Mouse (Mus musculus) monocyte, adult 5-6 weeks (primary cell): Measurements from ENCODE around the gene Xpo4. TPM values are rescaled to one million over a fixed set of nuclear protein-coding genes. Genes with fewer than 3 reads are reported as not detected.
A peak's percentile ranks its signal among the peaks of the same experiment; 100 is the strongest.
"Not testable (repeated sequence)": the region's sequence is repeated elsewhere in the genome, so short reads cannot be mapped to it uniquely, and the experiment has no call there.

Experiments used
- ATAC-seq: fragments of 153-309, 156-312 bp; replicated peaks from 2 replicates; pipeline ENCODE4 v1.8.0; 2017; ENCODE audit warnings: mild to moderate bottlenecking; ENCODE audit not compliant: low TSS enrichment, insufficient number of reproducible peaks, severe bottlenecking, poor library complexity, low FRiP score
- total RNA-seq: library from RNA; stranded (forward); fragments of 200-1000, 200-491, 200-594 nt; gene quantifications from 3 replicates; pipeline ENCODE4 v1.2.3, GENCODE M21; 2017

Xpo4 gene
- total RNA-seq, result 31.5 to 36.8 TPM (median 34.4 TPM) in 3 replicates

- ATAC-seq, result peak; percentile 83
Measured at GRCm38 (mm10) chr14:57664822-57665627, at the start of gene Xpo4. Xpo4 (minus strand) TSS chr14:57665430.

DNA sequence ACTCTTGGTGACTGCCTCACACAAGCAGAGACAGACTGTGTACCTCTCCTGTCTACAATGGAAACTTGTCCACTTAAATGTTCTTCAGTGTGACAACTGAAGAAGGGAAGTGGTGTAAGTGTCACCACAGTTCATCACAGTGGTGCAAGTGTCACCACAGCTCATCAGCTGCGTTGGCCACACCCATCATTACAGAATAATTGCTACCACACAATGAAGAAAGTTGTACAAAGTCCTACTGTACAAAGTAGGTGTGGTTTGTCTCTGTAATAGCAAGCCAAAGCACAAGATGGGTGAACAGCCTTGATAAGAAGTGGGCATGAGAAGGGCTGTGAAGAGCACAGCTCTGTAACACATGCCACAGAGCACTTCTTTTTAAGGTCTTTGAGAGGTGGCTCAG lies 47.7 kb upstream of the Xpo4 start:
- ATAC-seq, result peak; percentile 97

GRCm38 (mm10) chr14:57711059-57711458 lies 45.8 kb upstream of the Xpo4 start:
- no peak for ATAC-seq

DNA sequence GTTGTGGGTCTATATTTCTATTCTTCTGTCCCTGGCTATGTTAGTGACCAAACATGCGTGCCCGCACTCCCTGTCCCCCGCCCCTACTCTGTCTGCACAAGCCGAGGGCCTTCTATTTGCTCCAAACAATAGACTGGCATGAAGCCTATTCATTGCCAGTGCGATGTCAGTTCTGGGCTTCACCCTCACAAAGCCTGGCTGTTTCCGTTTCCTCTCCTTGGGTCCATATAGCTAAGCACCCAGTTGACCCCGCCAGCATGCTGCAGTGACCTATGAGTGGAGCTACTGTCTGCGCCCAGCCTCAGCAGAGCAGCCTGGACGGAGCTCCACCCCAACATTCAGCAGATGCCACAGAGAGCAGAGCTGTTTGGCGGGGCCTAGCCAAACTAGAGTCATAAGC lies 43.9 kb upstream of the Xpo4 start:
- ATAC-seq, result no peak

DNA sequence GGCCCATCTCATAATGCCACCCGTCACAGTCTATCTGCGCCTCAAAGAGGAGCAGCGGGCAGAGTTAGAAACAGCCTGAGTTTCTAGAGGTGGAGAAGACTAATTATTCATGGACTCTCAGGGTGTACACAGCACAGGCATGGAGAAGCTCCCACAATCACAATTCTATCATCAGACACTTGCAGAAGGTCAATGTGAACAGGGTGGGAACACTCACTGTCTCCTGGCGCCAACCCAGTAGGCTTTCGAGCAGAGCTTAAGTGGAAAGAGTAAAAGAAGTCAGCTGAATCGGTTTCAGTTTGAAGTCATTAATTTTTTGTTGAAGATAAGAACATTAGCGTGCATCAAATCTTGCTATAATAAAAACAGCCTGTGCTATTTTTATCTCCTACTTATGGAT lies 43.4 kb upstream of the Xpo4 start:
- ATAC-seq, result no peak

GRCm38 (mm10) chr14:57707100-57707893 lies 42.1 kb upstream of the Xpo4 start:
- ATAC-seq, result no peak

GRCm38 (mm10) chr14:57706760-57707099 lies 41.5 kb upstream of the Xpo4 start:
- no peak for ATAC-seq

GRCm38 (mm10) chr14:57705759-57706158 lies 40.5 kb upstream of the Xpo4 start:
- ATAC-seq, result no peak

DNA sequence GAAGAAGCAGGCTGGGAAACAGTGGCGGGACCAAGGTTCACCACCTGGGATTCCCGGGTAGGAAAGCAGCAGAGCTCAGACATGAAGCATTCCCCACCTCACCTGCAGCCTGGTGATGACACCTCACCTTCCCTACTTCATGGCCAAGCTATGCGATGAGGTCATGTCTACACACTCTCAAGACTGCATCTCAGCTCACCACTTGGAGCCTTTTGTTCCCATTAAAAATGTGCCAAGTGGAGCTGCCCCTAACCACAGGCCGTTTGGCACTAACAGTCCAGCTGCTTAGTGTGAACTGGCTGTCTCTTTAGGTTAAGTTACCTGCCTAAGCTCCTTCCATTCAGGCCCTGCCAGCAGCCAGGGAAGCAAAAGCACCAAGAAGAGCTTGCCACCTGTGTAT lies 39.8 kb upstream of the Xpo4 start:
- no peak for ATAC-seq

DNA sequence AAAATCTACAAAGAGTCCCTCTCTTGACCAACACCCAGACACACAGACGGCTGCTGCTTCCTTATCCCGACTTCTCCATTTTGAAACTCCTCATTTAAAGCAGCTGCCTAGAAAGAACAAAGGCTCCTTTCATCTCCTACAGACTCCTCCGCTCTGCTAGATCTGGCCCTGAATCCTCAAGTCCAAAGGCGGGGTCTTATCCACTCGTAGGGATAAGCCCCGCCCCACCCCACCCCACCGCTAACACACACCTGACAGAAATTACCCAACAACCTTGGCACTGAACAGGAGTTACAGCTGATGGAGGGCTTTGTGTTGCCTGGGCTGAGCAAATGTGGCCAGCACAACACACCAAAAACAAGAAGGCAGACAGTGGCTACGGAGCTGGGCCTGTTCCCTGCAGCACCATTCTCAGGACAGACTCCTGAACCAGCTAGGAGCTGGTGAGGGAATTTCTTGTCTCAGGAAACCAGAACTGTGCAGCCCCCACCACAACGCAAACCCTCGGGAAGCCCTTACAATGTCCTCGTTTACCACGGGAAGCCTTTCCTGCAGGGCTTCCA lies 36.8 kb upstream of the Xpo4 start:
- ATAC-seq, result no peak

DNA sequence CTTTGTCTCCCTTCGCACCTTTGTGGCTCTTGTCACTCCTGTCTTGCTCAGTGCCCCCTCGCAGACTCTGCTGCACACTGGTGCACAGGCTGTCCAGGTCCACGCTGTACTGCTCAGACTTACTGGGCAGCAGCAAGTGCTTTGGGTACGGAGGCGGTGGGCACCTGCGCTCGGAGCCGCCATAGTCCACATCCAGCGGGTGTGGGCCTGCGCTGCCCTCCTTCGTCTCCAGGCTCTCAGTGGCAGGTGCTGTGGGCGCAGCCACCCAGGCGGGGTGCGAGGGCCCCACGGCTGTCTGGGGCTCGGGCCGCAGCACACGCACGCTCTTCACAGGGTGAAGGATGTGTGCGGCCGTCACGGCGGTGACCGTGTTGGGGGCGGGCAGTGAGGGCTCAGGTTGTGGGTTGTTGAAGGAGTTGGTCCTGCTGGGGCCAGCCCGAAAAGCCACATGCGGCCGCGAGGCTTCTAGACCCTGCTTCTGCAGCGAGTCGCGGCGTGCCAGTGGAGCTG lies 34.3 kb upstream of the Xpo4 start:
- ATAC-seq, result no peak

- no peak for ATAC-seq
Measured at GRCm38 (mm10) chr14:57699016-57699415, 33.8 kb upstream of the Xpo4 start.

DNA sequence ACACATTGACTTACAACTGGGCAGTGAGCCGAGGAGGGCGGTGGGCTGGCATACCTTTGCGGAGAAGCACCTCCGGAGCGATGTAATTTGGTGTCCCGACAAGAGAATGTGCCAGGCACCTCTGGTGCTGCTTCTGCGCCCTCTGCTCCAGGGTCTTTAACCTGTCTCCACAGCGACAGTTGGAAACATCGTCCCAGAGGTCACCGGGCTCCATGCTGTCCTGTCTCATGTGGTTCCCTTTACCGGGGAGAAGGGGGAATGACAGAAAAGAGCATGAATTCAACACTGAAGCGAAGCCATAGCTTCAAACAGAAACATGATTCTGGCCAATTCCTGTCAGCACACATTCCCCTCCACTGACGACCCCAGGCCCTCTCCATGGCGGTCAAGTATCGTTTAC lies 30.8 kb upstream of the Xpo4 start:
- no peak for ATAC-seq

DNA sequence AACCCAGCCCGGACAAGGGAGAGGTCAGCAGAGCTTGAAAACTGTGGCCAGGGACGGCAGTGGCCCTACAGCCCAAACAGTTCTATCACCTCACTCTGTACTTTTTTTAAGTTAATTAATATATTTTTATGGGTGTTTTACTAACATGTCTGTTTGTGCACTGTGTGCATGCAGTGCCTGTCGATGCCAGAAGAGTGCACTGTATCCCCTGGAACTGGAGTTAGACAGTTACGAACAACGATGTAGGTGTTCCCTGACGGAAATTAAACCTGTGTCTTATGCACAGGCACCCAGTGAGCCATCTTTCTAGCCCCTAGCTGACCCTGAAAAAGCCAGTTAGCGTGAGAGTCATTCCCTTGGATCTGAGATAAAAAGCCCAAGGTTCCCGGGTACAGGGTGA lies 30.3 kb upstream of the Xpo4 start:
- ATAC-seq, result no peak

DNA sequence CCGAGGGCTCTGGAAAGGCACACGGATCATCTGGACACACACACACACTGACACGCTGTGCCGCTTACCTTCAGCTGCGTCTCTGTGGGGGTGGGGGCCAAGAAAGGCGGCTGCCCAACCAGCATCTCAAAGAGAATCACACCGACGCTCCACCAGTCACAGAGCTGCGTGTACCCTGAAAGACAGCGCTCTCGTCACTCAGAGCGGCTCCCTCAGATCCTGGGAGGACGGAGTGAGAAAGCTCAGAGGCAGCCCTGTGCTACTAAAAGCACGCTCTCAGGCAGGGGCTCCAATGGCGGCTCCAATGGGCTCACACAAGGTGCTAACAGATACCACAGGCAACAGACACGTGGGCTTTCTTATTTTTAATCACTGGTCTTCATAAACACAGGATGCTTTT lies 29.0 kb upstream of the Xpo4 start:
- ATAC-seq, result no peak

GRCm38 (mm10) chr14:57692517-57693130 lies 27.4 kb upstream of the Xpo4 start:
- no peak for ATAC-seq

GRCm38 (mm10) chr14:57691316-57691715 lies 26.1 kb upstream of the Xpo4 start:
- ATAC-seq, result no peak

GRCm38 (mm10) chr14:57690681-57691080 lies 25.5 kb upstream of the Xpo4 start:
- no peak for ATAC-seq

- ATAC-seq, result not testable (repeated sequence)
Measured at GRCm38 (mm10) chr14:57688066-57688465, 22.8 kb upstream of the Xpo4 start.
